Mouse (Mus musculus) embryonic fibroblast, embryonic 13.5 days (primary cell): ENCODE data around the gene Tmem179. TPM values are rescaled to one million over a fixed set of nuclear protein-coding genes. Genes with fewer than 3 reads are reported as not detected.

ENCODE experiments used
- H3K27ac ChIP-seq: 2 replicates; pipeline ENCODE4 v1.5.1; 2012; ENCODE audit warnings: low read length, control low read depth, inconsistent platforms; ENCODE audit not compliant: insufficient read depth
- H3K4me1 ChIP-seq: 2 replicates; pipeline ENCODE4 v1.6.1; 2011; ENCODE audit warnings: low read length; ENCODE audit not compliant: control insufficient read depth, insufficient read depth
- H3K4me3 ChIP-seq: 2 replicates; pipeline ENCODE4 v1.5.1; 2011; ENCODE audit warnings: mild to moderate bottlenecking, control low read depth, low read length; ENCODE audit not compliant: insufficient read depth
- CTCF ChIP-seq: IDR thresholded peaks from 2 replicates; pipeline ENCODE4 v1.5.1; 2011; ENCODE audit warnings: mild to moderate bottlenecking, control low read depth, low read length, moderate library complexity, borderline replicate concordance; ENCODE audit not compliant: insufficient read depth
- POLR2A ChIP-seq: IDR thresholded peaks from 2 replicates; pipeline ENCODE4 v1.6.1; 2011; ENCODE audit warnings: low read depth, mild to moderate bottlenecking, control low read depth, low read length, moderate library complexity
- polyA plus RNA-seq: library from polyadenylated mRNA; stranded (reverse); fragments of >200 nt; gene quantifications from 2 replicates; pipeline ENCODE4 v1.2.4, GENCODE M21; 2011; ENCODE audit warnings: low read depth; ENCODE audit not compliant: missing spikeins, insufficient read length

Gene Tmem179
- polyA plus RNA-seq, 1 experiment, result 0.77 TPM

DNA sequence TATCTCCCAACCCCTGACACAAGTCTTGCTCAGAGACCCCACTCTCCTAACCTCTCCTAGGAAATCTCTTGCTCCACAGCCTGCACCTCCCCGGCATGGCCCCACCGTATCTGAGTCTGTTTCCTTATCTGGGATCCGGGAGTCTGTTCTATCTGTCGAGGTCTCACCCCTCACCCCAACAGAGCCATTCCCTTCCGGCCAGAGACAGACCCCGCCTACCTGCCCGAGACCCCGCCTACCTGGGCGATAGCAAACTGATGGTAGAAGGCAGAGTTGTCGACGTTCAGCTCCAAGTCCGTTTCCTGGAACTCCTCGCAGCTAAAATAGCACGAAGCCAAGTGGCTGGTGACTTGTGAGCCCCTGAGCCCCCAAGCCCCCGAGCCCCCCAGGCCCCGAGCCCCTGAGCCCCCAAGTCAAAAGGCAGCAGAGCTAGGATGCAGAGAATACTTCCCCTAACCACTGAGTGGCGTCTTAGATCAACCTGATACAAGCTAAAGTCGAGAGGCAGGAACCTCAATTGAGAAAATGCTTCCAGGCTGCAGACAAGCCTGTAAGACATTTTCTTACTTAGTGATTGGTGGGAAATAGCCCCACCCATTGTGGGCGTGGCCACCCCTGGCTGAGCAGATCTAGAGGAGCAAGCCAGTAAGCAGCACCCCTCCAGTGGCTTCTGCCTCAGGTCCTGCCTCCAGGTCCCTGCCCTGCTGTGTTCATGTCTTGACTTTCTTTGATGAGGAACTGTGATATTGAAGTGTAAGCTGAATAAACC lies 13.4 kb downstream of the Tmem179 start:
- Histone ChIP-seq H3K27ac (no peak overlapping the region), H3K4me1 (no peaks in the 10 kb centered on the region), H3K4me3 (no peak overlapping the region)
- TF ChIP-seq CTCF (no peak), POLR2A (no peak)

DNA sequence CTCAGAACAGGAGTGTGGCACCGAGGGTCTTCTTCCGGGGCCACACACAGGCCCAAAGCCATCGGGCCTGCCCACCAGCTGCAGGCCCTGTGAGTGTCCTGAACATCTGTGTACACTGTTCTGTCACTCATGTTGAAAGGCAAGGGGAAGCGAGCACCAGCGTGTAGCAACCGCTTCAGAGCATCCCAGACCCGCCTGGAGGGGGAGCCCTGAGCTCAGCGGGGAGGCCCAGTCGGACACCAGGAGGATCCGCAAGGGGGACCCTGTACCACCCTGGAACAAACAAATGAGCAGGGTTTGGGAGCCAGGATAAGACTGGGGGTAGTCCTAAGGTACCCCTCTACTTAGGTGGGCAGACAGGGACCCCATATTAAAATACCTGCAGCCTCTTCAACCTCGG lies 17.9 kb downstream of the Tmem179 start:
- Histone ChIP-seq H3K4me3 (no peak overlapping the region), H3K27ac (no peak overlapping the region), H3K4me1 (no peaks in the 10 kb centered on the region)
- TF ChIP-seq CTCF (peak; percentile 43; the same call in 1 of the 2 replicates), POLR2A (no peak)

DNA sequence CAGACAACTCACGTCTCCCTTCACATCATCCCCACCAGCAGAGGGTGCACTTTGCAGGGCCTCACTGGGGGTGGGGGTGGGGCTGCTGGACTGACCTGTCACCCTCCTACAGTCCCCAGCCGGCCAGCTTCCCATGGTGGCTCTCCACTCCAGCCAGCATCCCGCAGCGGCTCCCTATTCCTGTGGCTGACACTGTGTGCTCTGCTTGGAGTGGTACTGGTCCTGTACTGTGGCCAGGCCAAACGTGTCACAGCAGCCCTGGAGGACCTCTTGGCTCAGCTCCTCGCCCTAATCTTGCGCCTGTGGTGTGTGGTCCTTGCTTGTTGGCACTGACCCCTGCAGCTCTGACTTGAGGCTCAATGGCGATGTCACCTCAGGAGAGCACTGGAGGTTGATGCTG lies 18.8 kb downstream of the Tmem179 start:
- no peak overlapping the region for H3K27ac ChIP-seq
- H3K4me3 ChIP-seq, result no peak overlapping the region
- H3K4me1 ChIP-seq, result no peaks in the 10 kb centered on the region
- TF ChIP-seq CTCF (no peak), POLR2A (no peak)

DNA sequence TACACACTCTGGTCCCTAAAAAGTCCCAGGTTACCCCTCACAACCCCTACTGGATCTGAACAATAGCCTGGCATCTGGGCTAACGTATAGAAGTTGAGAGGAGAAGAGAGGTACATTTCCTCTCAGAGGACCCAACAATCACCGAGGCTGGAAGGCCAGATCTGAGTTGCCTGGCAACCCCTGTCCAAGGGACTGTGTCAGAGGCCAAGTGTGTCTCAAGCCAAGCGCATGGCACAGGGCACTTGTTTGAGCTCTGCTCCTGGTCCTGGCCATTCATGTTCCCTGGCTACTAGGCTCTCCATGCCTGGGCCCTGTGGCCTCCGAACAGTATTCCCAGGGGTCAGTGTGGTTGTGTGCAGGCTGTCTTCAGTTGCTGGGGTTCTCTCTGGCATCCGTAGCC lies 20.4 kb downstream of the Tmem179 start:
- no peak overlapping the region for H3K27ac ChIP-seq
- TF ChIP-seq CTCF (no peak), POLR2A (no peak)
- no peak overlapping the region for H3K4me3 ChIP-seq
- peaks cover 1% of the 10 kb centered on the region for H3K4me1 ChIP-seq

DNA sequence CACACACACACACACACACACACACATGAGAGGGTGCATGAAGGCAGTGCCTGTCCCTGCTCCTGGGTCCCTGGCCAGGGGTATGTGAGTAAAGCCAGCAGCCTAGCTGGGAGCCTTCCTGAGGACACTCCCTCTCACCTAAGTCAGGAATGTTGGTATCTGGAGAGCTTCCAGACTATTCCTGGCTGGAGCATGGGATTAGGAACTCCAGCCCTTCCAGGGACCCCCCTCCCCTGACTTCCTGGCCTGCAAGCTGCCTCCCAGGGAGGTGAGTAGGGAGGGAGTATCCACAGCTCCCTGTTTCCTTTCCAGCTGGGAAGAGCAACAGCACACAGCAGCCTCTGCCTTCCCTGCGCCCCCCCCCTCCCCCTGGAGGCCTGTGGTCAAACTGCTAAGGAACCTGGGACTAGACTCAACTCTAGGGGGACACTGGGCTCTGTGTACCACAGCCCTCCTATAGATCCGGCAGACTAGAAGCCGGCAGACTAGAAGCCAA lies 26.1 kb downstream of the Tmem179 start:
- no peak overlapping the region for H3K27ac ChIP-seq
- H3K4me3 ChIP-seq, result no peak overlapping the region
- H3K4me1 ChIP-seq, result peaks cover 8% of the 10 kb centered on the region
- TF ChIP-seq CTCF, result no peak
- TF ChIP-seq POLR2A, result no peak

DNA sequence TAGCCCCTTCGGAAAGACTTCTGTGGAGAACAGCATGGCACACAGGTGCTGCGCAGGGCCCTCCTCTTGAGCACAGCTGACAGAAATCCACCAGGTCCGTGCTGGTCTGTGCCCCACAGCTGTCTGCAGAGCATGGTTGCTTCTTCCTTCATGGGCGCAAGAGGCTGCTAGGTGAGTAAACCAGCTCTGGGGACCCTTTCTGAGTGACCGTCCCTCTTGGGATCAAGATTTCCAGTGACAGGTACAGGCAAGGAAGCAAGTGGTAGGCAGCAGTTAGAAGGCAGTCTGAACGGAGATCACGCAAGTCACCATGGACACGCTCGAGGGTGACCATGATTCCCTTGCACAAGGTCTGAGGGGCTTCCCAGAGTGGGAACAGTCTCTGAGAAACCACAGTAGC lies 27.0 kb downstream of the Tmem179 start:
- no peak overlapping the region for H3K27ac ChIP-seq
- TF ChIP-seq POLR2A (no peak), CTCF (no peak)
- peaks cover 8% of the 10 kb centered on the region for H3K4me1 ChIP-seq
- no peak overlapping the region for H3K4me3 ChIP-seq

DNA sequence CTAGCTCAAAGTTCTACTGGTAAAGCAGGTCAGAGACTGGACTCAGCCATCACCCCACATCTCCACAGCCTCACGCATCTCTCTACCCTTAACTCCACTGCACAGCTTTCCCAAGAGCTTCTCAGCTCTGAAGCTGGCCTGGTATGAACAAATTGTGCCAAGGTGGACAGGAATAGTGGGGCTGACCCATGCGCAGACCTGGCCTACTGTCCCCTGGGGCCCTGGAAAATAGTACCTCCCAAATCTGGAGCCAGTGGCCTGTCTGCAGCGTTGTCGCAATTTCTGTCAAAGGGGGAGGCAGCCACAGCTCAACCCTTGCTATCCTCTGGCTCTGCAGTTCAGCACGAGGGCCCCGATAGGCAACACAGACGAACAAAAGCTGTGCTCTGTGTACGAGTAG lies 27.4 kb downstream of the Tmem179 start, which contains the start of gene A530016L24Rik:
Gene A530016L24Rik, plus strand, starts transcription at position 315 of the 400 bp plus-strand sequence.
- no peak within 1 kb of the TSS for H3K27ac ChIP-seq
- no peak within 1 kb of the TSS for H3K4me3 ChIP-seq
- TF ChIP-seq POLR2A, result no peak
- no peak for TF ChIP-seq CTCF
- peaks cover 8% of the 10 kb centered on the region for H3K4me1 ChIP-seq

DNA sequence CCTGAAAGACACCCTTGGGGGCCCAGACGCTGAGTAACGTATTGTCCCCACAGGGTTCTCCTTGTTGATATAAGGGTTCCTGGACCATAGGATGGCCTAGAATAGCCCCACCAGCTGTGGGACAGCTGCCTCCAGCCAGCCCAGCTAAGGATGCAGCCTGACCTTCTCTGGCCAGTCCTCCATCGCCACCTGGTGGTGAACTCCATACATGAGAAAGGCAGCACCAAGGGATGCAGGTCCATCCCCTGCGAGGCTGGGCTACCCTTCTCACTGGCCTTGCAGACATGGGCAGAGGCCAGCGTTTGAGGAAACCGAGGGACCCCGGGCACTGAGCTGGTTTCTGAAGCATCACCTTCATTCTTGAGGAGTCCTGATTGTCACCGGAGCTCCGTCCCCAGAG lies 42.8 kb downstream of the Tmem179 start:
- H3K27ac ChIP-seq, result no peak overlapping the region
- H3K4me1 ChIP-seq, result no peaks in the 10 kb centered on the region
- peak; percentile 100 for TF ChIP-seq CTCF
- no peak for TF ChIP-seq POLR2A
- H3K4me3 ChIP-seq, result no peak overlapping the region

DNA sequence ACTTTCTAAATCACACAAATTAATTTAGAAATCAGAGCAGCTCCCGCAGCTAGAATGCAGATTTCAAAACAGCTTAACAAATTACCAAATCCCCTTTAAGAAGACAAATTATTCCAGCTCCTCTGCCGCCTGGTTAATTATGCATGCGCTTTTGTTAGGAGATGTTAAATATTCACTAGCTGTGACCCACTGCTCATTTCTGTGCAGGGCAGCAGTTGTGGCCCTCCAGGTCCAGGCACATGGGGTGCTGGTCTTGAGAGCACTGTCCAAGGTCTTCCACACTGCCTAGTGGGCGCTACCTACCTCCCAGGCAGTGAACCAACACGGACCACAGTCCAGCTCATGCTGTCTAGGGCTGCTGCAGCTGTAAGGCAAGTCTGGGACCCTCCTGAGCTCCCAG lies 46.3 kb downstream of the Tmem179 start:
- no peak overlapping the region for H3K4me3 ChIP-seq
- no peaks in the 10 kb centered on the region for H3K4me1 ChIP-seq
- H3K27ac ChIP-seq, result no peak overlapping the region
- TF ChIP-seq POLR2A (no peak), CTCF (no peak)

DNA sequence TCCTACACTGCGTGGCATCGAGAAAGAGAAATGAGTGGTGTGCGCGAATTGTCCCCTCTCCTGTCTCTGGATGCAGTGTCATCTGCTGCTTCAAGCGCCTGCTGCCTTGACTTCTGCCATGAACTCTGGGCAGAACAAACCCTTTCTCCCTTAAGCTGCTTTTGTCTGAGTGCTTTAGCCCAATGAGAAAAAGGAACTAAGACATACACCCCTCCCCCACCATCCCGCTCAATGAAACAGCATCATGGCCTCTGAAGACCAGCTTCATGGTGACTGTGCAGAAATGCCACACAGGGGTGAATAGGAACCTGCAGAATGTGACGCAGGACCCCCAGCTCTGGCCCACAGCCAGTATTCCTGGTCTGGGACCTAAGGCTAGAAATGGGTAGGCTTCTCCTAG lies 47.2 kb downstream of the Tmem179 start:
- H3K27ac ChIP-seq, result no peak overlapping the region
- TF ChIP-seq CTCF (no peak), POLR2A (no peak)
- H3K4me3 ChIP-seq, result no peak overlapping the region
- no peaks in the 10 kb centered on the region for H3K4me1 ChIP-seq
